Mouse (Mus musculus): ENCODE results near the gene Ribc2. TPM values are rescaled to one million over a fixed set of nuclear protein-coding genes. Genes with fewer than 3 reads are reported as not detected.
A peak's percentile ranks its signal among the peaks of the same experiment; 100 is the strongest.

The Ribc2 gene
- total RNA-seq (2021): under 1 TPM in 1 of 2 experiments, not detected in 1; 0.52 TPM

- DNase-seq (ENCODE audit: extremely low spot score in 1 of 2, low spot score in 1 of 2): peak; percentile 66 to 73
These were observed at the start of gene Ribc2, which contains the start of gene Smc1b for GRCm38 (mm10) chr15:85131275-85132192. Gene Ribc2 (plus strand): TSS chr15:85132078. Gene Smc1b (minus strand): TSS chr15:85131964.

- DNase-seq (ENCODE audit: extremely low spot score in 1 of 2, low spot score in 1 of 2): no peak
These were observed 46.2 kb upstream of the Ribc2 start for GRCm38 (mm10) chr15:85085641-85086040.

GRCm38 (mm10) chr15:85132193-85132520 is 279 bp downstream of the Ribc2 start:
- DNase-seq (ENCODE audit: extremely low spot score in 1 of 2, low spot score in 1 of 2): no peak

GRCm38 (mm10) chr15:85135143-85135542 is 3.3 kb downstream of the Ribc2 start:
- no peak for DNase-seq (ENCODE audit: extremely low spot score in 1 of 2, low spot score in 1 of 2)

GRCm38 (mm10) chr15:85141290-85141689 is 9.4 kb downstream of the Ribc2 start:
- DNase-seq (ENCODE audit: extremely low spot score in 1 of 2, low spot score in 1 of 2): no peak

GRCm38 (mm10) chr15:85142441-85142840 is 10.6 kb downstream of the Ribc2 start:
- DNase-seq (ENCODE audit: extremely low spot score in 1 of 2, low spot score in 1 of 2): no peak

- no peak for DNase-seq (ENCODE audit: extremely low spot score in 1 of 2, low spot score in 1 of 2)
These were observed 11.3 kb downstream of the Ribc2 start for GRCm38 (mm10) chr15:85143161-85143560.

GRCm38 (mm10) chr15:85143747-85144146 is 11.9 kb downstream of the Ribc2 start:
- no peak for DNase-seq (ENCODE audit: extremely low spot score in 1 of 2, low spot score in 1 of 2)

GRCm38 (mm10) chr15:85144249-85144648 is 12.4 kb downstream of the Ribc2 start:
- DNase-seq (ENCODE audit: extremely low spot score in 1 of 2, low spot score in 1 of 2): no peak

- DNase-seq (ENCODE audit: extremely low spot score in 1 of 2, low spot score in 1 of 2): peak; percentile 71 to 86
These were observed 19.6 kb downstream of the Ribc2 start for GRCm38 (mm10) chr15:85151433-85151918.

GRCm38 (mm10) chr15:85152577-85152976 is 20.7 kb downstream of the Ribc2 start:
- no peak for DNase-seq (ENCODE audit: extremely low spot score in 1 of 2, low spot score in 1 of 2)

- DNase-seq (ENCODE audit: extremely low spot score in 1 of 2, low spot score in 1 of 2): no peak
These were observed 22.2 kb downstream of the Ribc2 start for GRCm38 (mm10) chr15:85154091-85154490.

- DNase-seq (ENCODE audit: extremely low spot score in 1 of 2, low spot score in 1 of 2): no peak
These were observed 24.3 kb downstream of the Ribc2 start for GRCm38 (mm10) chr15:85156198-85156597.

GRCm38 (mm10) chr15:85161416-85161815 is 29.5 kb downstream of the Ribc2 start:
- DNase-seq (ENCODE audit: extremely low spot score in 1 of 2, low spot score in 1 of 2): no peak

- DNase-seq (ENCODE audit: extremely low spot score in 1 of 2, low spot score in 1 of 2): no peak
These were observed 31.1 kb downstream of the Ribc2 start for GRCm38 (mm10) chr15:85162693-85163663.

GRCm38 (mm10) chr15:85166433-85166933 is 34.6 kb downstream of the Ribc2 start:
- DNase-seq (ENCODE audit: extremely low spot score in 1 of 2, low spot score in 1 of 2): no peak

GRCm38 (mm10) chr15:85167086-85167679 is 35.3 kb downstream of the Ribc2 start:
- DNase-seq (ENCODE audit: extremely low spot score in 1 of 2, low spot score in 1 of 2): no peak

- DNase-seq (ENCODE audit: extremely low spot score in 1 of 2, low spot score in 1 of 2): no peak
These were observed 40.2 kb downstream of the Ribc2 start for GRCm38 (mm10) chr15:85172054-85172453.

GRCm38 (mm10) chr15:85173425-85173824 is 41.5 kb downstream of the Ribc2 start:
- DNase-seq (ENCODE audit: extremely low spot score in 1 of 2, low spot score in 1 of 2): no peak

- DNase-seq (ENCODE audit: extremely low spot score in 1 of 2, low spot score in 1 of 2): no peak
These were observed 42.2 kb downstream of the Ribc2 start for GRCm38 (mm10) chr15:85174060-85174459.

Measured in layer of hippocampus, postnatal 25 days (tissue).